In the genomic region with DNA sequence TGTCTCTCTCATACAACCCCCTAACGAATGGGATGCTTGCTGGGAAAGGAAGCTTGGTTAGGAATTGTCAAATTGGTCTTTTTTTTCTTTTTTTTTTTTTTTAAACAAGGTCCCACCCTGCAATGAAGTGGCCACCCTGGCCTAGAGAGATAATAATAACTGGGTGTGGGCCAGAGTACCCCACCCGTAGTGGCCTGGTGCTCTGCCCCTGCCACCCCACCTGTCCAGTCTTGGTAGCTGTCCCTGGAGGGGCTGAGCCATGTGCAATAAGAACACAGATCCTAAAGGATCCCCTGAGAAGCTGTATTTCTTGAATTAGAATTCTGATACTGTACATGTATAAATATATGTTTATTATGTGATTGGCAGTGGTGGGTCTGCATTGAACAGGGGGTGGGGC, we compare ENCODE assay signal across 9 mouse cellular contexts. TPM values are rescaled to one million over a fixed set of nuclear protein-coding genes. Genes with fewer than 3 reads are reported as not detected.
DNase-seq lines count a peak whose midpoint lies in the region; ATAC-seq lines count a peak whose summit lies in the region.
"Had no signal": no experiment of that assay in that cellular context is flagged by ENCODE, and none has a peak within 500 bp of the region (broad histone marks: within the 10 kb centered on the region; RNA-seq: fewer than 3 reads in every experiment).

No protein-coding gene starts in this region.

- peak overlapping the region; percentile 33; the same call in 1 of the 2 replicates for H3K9ac ChIP-seq in kidney, embryonic 15.5 days
- H3K9ac ChIP-seq in embryonic facial prominence, embryonic 11.5 days (replicated peaks; ENCODE audit: low read length) = peak overlapping the region; percentile 39
- H3K9ac ChIP-seq in intestine, embryonic 14.5 days (ENCODE audit: low read length) = peak overlapping the region; percentile 27; the same call in 1 of the 2 replicates
- peak overlapping the region; percentile 27; the same call in 1 of the 2 replicates for H3K9ac ChIP-seq in midbrain, embryonic 15.5 days

- peak overlapping the region; percentile 98 for H3K27ac ChIP-seq in kidney, embryonic 15.5 days
- peak overlapping the region; percentile 84 for H3K27ac ChIP-seq in embryonic facial prominence, embryonic 11.5 days (replicated peaks; ENCODE audit: low read depth, low read length)
- H3K27ac ChIP-seq in intestine, embryonic 14.5 days (ENCODE audit: low read depth) = peak overlapping the region; percentile 90
- H3K27ac ChIP-seq in midbrain, embryonic 15.5 days = peak overlapping the region; percentile 97

- peak overlapping the region; percentile 45 for H3K4me2 ChIP-seq in kidney, embryonic 15.5 days
- H3K4me2 ChIP-seq in embryonic facial prominence, embryonic 11.5 days (ENCODE audit: low read depth, low read length) = peak overlapping the region; percentile 7
- peak overlapping the region; percentile 25 for H3K4me2 ChIP-seq in intestine, embryonic 14.5 days (ENCODE audit: low read length)
- H3K4me2 ChIP-seq in midbrain, embryonic 15.5 days = no peak overlapping the region

- no peak for ATAC-seq in kidney, embryonic 15.5 days (replicated peaks; ENCODE audit: low FRiP score)
- no peak; the same call in 1 of the 2 replicates for ATAC-seq in embryonic facial prominence, embryonic 11.5 days (replicated peaks; ENCODE audit: insufficient number of reproducible peaks, low FRiP score, low TSS enrichment, low read depth)
- ATAC-seq in intestine, embryonic 14.5 days (replicated peaks; ENCODE audit: low FRiP score, low TSS enrichment, low read depth) = no peak
- ATAC-seq in midbrain, embryonic 15.5 days (replicated peaks) = peak; percentile 0; the same call in 1 of the 2 replicates

- H3K4me3 ChIP-seq in kidney, embryonic 15.5 days (replicated peaks) = no peak overlapping the region
- no peak overlapping the region for H3K4me3 ChIP-seq in embryonic facial prominence, embryonic 11.5 days (ENCODE audit: low read depth, low read length)
- H3K4me3 ChIP-seq in intestine, embryonic 14.5 days (ENCODE audit: low read depth, low read length) = no peak overlapping the region
- H3K4me3 ChIP-seq in midbrain, embryonic 15.5 days = no peak overlapping the region

- H3K36me3 ChIP-seq in kidney, embryonic 15.5 days = peaks cover 45% of the 10 kb centered on the region
- H3K36me3 ChIP-seq in embryonic facial prominence, embryonic 11.5 days (replicated peaks; ENCODE audit: control insufficient read depth, insufficient read depth, low read depth, low read length) = peaks cover 8% of the 10 kb centered on the region
- H3K36me3 ChIP-seq in intestine, embryonic 14.5 days (ENCODE audit: control insufficient read depth, insufficient read depth, low read length) = peaks cover 46% of the 10 kb centered on the region
- H3K36me3 ChIP-seq in midbrain, embryonic 15.5 days (replicated peaks) = 0 out of 2 replicates have a peak, but pooled peaks cover 7% of the 10 kb centered on the region

- peaks cover 68% of the 10 kb centered on the region for H3K4me1 ChIP-seq in kidney, embryonic 15.5 days
- peaks cover 14% of the 10 kb centered on the region for H3K4me1 ChIP-seq in embryonic facial prominence, embryonic 11.5 days (ENCODE audit: control insufficient read depth, insufficient read depth, low read length)
- peaks cover 40% of the 10 kb centered on the region for H3K4me1 ChIP-seq in intestine, embryonic 14.5 days (replicated peaks; ENCODE audit: control insufficient read depth, insufficient read depth, low read length)
- peaks cover 69% of the 10 kb centered on the region for H3K4me1 ChIP-seq in midbrain, embryonic 15.5 days

- no peak for DNase-seq in kidney, postnatal 10 days
- DNase-seq in embryonic facial prominence, embryonic 11.5 days (ENCODE audit: low spot score) = no peak
- DNase-seq in intestine, embryonic 14.5 days (ENCODE audit: low spot score) = no peak
- DNase-seq in gastrocnemius, adult 18-20 months (ENCODE audit: low spot score) = no peak
- no peak for DNase-seq in right cerebral cortex, adult 18-20 months
- DNase-seq in gastrocnemius, postnatal 10 days = no peak

- H3K27me3 ChIP-seq in kidney, embryonic 15.5 days = no peaks in the 10 kb centered on the region
- no peaks in the 10 kb centered on the region for H3K27me3 ChIP-seq in embryonic facial prominence, embryonic 11.5 days (ENCODE audit: control insufficient read depth, insufficient read depth, low read length)
- no peaks in the 10 kb centered on the region for H3K27me3 ChIP-seq in intestine, embryonic 14.5 days (replicated peaks; ENCODE audit: control insufficient read depth, insufficient read depth, low read length)
- no peaks in the 10 kb centered on the region for H3K27me3 ChIP-seq in midbrain, embryonic 15.5 days (replicated peaks)
- H3K27me3 ChIP-seq: Patski had no signal

- H3K9me3 ChIP-seq in kidney, embryonic 15.5 days (replicated peaks) = no peaks in the 10 kb centered on the region
- H3K9me3 ChIP-seq in embryonic facial prominence, embryonic 11.5 days (replicated peaks; ENCODE audit: control insufficient read depth, low read length) = no peaks in the 10 kb centered on the region
- no peaks in the 10 kb centered on the region for H3K9me3 ChIP-seq in intestine, embryonic 14.5 days (ENCODE audit: control insufficient read depth, low read length)
- no peaks in the 10 kb centered on the region for H3K9me3 ChIP-seq in midbrain, embryonic 15.5 days

- WGBS in kidney, embryonic 15.5 days = 21% methylated on average over 2 of the region's 2 CpGs
- WGBS in embryonic facial prominence, embryonic 11.5 days = 41% methylated on average over 2 of the region's 2 CpGs
- WGBS in intestine, embryonic 14.5 days = 35% methylated on average over 2 of the region's 2 CpGs
- 18% methylated on average over 2 of the region's 2 CpGs for WGBS in midbrain, embryonic 15.5 days

RNA-seq across cellular contexts. Expression of gene Dnajb12, which starts 19.6 kb away (rescaled TPM):
- polyA plus RNA-seq in kidney, embryonic 15.5 days (2015; fragmentation: Nextera tagmentation; extraction: Ambion mirVana) = 27.1 and 30.2 TPM in 2 replicates
- 19.4 and 21.6 TPM in 2 replicates for polyA plus RNA-seq in embryonic facial prominence, embryonic 11.5 days (2014; fragmentation: Nextera tagmentation; extraction: Ambion mirVana)
- 27.5 and 28.6 TPM in 2 replicates for polyA plus RNA-seq in intestine, embryonic 14.5 days (2014; fragmentation: Nextera tagmentation; extraction: Ambion mirVana)
- 18.0 TPM in 2 replicates for polyA plus RNA-seq in midbrain, embryonic 15.5 days (2015; fragmentation: Nextera tagmentation; extraction: Ambion mirVana)
- 10 to 100 TPM; 73.4 to 80.1 TPM for total RNA-seq in gastrocnemius, adult 18-20 months (2021)
- 10 to 100 TPM; 44.0 to 44.9 TPM for total RNA-seq in gastrocnemius, postnatal 10 days (2021)

RNA-seq across cellular contexts. Expression of gene Ddit4, which starts 52.7 kb away (rescaled TPM):
- 31.0 and 36.3 TPM in 2 replicates for polyA plus RNA-seq in kidney, embryonic 15.5 days (2015; fragmentation: Nextera tagmentation; extraction: Ambion mirVana)
- 6.3 and 6.9 TPM in 2 replicates for polyA plus RNA-seq in embryonic facial prominence, embryonic 11.5 days (2014; fragmentation: Nextera tagmentation; extraction: Ambion mirVana)
- 2.0 and 3.0 TPM in 2 replicates for polyA plus RNA-seq in intestine, embryonic 14.5 days (2014; fragmentation: Nextera tagmentation; extraction: Ambion mirVana)
- polyA plus RNA-seq in midbrain, embryonic 15.5 days (2015; fragmentation: Nextera tagmentation; extraction: Ambion mirVana) = 52.6 and 59.4 TPM in 2 replicates
- total RNA-seq in gastrocnemius, adult 18-20 months (2021) = 100 to 1,000 TPM in 1 of 2 experiments, 1 to 10 TPM in 1; 8.1 to 202 TPM
- total RNA-seq in gastrocnemius, postnatal 10 days (2021) = 10 to 100 TPM; 14.2 to 39.1 TPM
